Mouse (Mus musculus) megakaryocyte, adult 5-6 weeks (primary cell): ENCODE data around the gene Carf. TPM values are rescaled to one million over a fixed set of nuclear protein-coding genes. Genes with fewer than 3 reads are reported as not detected.

Experiments
- ATAC-seq: 2 replicates; pipeline ENCODE4 v1.8.0; 2016; ENCODE audit warnings: mild to moderate bottlenecking, inconsistent platforms; ENCODE audit not compliant: poor library complexity, severe bottlenecking
- total RNA-seq, 2 experiments: library from RNA; stranded (forward) in 1 of 2; stranded (reverse) in 1 of 2; fragments of 153-499, 151-499 nt in 1 of 2; fragments of 221-1000, 200-1000 nt in 1 of 2; gene quantifications; 2 replicates each; pipeline versions ENCODE4 v1.2.3 to v1.2.4; 2015 to 2017

The Carf gene
- total RNA-seq, 2 experiments from 2014 or later: 4.9 to 6.3 TPM

DNA sequence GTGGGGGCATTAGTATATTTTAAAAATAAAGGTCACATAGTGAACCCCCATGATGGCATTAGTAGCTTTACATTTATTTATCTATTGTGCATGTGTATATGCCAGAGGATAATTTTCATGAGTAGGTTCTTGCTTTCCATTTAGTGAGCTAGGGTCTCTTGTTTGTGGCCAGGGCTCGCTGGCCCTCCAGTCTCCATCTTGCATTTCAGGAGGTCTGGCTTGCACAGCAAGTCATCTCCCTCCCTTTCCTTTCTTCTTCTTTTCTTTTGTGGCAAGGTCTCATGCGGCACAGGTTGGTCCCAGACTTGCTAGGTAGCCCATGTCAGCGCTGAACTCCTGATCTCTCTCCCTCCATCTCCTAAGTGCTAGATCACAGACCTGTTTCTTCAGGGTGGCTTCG, 81.3 kb downstream of the Carf start:
- no peak for ATAC-seq

DNA sequence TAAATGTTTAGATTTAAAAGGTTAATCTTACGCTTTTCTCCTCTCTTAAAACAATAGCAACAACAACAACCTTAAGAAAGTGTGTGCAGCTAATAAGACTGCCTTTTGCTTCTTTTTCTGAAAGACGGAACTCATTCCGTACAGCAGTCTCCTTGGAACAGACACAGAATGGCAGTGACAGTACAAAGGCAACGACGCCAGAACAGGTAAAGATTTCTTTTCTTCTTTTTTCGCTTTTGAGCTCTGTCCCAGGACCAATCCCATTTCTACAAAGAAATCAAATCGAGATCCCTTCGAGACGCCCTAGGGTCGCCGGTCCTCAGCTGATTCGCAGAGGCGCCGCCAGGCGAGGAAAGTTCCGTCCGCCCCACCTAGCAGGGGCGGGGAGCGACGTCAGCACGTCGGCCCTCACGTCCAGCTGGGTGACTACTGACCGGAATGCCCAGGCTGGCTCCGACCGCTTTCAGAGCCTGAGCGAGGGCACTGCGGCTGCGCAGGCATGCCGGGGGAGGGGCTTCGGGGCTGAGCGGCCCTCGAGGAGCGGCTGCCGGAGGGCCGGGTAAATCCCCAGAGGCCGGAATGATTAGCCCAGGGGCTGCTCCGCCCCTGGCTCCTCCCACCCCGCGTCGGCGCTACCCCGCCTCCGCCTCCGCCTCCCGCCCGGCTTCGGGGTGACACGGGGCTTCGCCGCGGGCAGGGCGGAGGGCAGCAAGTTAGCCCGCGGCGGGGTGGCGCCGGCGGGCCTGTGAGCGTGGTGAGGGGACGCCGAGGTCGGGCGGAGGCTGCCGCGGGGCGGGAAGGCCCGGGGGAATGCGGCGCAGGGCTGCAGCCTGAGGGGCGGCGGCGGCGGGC, 82.1 kb downstream of the Carf start, which contains the start of gene Nbeal1:
Gene Nbeal1, plus strand, starts transcription at position 668 of the 852 bp plus-strand sequence.
- ATAC-seq: peak; percentile 97

DNA sequence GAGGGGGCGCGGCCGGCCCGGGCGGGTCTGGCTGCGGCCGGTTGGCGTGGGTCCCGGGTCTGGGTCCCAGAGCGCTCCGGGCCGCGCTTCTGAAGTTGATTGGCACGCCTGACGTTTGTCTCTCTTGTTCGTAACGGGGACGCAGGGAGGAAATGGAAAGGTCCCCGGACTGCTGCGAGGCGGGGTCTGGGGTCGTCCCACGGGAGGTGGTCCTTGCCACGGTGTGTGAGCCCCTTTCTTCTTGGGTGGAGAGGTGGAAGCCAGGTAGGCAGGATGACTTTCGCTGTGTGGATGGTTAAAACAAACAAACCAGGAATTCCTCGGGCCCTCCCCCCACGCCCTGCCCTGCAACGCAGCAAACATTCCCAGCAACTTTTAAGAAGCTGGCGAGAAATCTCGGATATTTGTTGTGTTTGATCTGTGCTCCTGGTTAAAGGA, 82.8 kb downstream of the Carf start:
- no peak for ATAC-seq

DNA sequence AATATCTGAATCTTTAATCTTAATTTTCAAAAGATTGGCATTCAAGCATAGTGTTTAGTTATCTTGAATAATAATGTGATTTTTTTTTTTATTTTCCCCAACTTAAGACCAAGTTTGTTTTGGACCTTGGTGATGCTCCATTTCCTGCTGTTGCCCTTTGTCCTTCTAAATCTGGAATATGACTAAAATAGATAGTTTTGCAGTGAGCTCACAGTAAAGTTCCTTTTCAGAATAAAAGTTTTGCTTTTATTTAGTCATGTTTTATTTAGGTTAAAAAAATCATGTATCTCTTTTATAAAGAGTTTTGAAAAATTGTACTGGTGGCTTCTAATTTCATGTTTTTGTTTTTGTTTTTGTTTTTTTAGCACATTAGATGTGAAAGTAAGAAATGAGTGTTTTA, 90.4 kb downstream of the Carf start:
- ATAC-seq: no peak

DNA sequence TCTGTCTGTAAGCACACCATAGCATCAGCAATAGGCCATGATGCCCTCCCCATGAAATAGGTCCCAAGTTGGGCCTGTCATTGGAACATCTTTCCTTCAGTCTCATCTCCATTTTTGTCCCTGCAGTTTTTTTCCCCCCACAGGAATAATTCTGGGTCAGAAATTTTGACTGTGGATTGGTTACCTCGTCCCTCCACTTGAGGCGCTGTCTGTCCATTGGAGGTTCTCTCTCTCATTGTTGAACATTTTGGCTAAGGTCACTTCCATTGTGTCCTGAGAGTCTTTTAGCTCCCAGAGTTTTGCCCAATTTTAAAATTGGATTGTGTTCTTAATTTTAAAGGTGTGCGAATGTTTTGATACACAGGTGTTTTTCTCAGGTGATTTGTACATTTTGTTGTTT, 98.8 kb downstream of the Carf start:
- ATAC-seq: no peak

DNA sequence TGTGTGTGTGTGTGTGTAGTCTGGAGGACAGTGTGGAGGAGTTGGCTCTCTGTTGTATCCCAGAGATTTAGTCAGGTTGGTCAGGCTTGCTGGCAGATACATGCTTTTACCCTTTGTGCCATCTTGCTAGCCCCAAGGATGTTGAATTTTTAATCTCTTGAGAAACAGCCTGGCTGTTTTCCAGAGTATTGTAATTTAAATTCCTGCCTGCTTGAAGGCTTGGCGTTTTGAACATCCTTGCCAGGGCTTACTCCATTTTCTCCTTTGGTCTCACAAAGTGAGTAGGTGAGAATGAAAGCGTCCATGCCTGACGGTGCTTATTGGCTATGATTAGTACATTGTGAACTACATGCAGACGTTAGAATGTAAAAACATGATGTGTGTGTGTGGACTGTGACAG, 101.0 kb downstream of the Carf start:
- ATAC-seq: no peak

Other genes starting within 250 kb of the Carf start
- 40.4 and 43.9 TPM in 2 replicates for gene Fam117b, start 185.2 kb upstream of the Carf start, total RNA-seq (2015)
- gene Fam117b, start 185.2 kb upstream of the Carf start, total RNA-seq (2017): 40.7 and 48.4 TPM in 2 replicates
- 0.07 TPM in 1 of 2 replicates, not detected in the other for gene Ica1l, start 55.1 kb upstream of the Carf start, total RNA-seq (2015)
- gene Ica1l, start 55.1 kb upstream of the Carf start, total RNA-seq (2017): 0.95 and 0.98 TPM in 2 replicates
- gene Wdr12, start 398 bp downstream of the Carf start, total RNA-seq (2015): 11.4 and 11.5 TPM in 2 replicates
- gene Wdr12, start 398 bp downstream of the Carf start, total RNA-seq (2017): 14.4 and 19.0 TPM in 2 replicates
- 9.9 and 12.7 TPM in 2 replicates for gene Nbeal1, start 82.4 kb downstream of the Carf start, total RNA-seq (2015)
- 8.5 and 13.1 TPM in 2 replicates for gene Nbeal1, start 82.4 kb downstream of the Carf start, total RNA-seq (2017)
- gene Cyp20a1, start 245.1 kb downstream of the Carf start, total RNA-seq (2015): 19.2 and 20.3 TPM in 2 replicates
- gene Cyp20a1, start 245.1 kb downstream of the Carf start, total RNA-seq (2017): 20.4 and 25.7 TPM in 2 replicates